Mouse (Mus musculus) MN1 (cell line): ENCODE results near the gene Ccdc62.

Experiments
- DNase-seq: peaks from one replicate; pipeline ENCODE4 v3.0.0-alpha.2; 2016; ENCODE audit warnings: low spot score

Gene Ccdc62

DNA sequence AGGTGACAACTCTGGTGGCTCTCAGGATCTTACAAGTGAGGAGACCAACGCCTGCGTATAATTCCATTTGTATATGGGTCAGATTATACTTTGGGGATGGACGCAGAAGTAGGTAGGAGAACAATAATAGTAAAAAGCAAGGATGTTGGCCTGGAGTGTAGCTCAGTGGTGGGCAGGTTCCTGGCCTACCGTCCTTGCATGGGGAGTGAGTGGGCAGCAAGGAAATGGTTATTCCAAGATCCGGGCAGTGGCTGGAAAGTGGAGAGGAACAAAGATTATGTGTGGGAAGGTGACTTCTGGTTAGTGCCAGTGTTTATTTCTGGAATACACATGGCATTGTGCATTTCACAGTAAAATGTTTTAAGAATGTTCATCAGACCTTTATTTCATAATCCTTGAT is 5.5 kb downstream of the Ccdc62 start:
- no peak for DNase-seq

GRCm38 (mm10) chr5:123938479-123938878 is 8.0 kb downstream of the Ccdc62 start:
- no peak for DNase-seq

GRCm38 (mm10) chr5:123946546-123946945 is 16.1 kb downstream of the Ccdc62 start:
- DNase-seq: no peak

GRCm38 (mm10) chr5:123947041-123947761 is 16.7 kb downstream of the Ccdc62 start:
- peak; percentile 43 for DNase-seq

DNA sequence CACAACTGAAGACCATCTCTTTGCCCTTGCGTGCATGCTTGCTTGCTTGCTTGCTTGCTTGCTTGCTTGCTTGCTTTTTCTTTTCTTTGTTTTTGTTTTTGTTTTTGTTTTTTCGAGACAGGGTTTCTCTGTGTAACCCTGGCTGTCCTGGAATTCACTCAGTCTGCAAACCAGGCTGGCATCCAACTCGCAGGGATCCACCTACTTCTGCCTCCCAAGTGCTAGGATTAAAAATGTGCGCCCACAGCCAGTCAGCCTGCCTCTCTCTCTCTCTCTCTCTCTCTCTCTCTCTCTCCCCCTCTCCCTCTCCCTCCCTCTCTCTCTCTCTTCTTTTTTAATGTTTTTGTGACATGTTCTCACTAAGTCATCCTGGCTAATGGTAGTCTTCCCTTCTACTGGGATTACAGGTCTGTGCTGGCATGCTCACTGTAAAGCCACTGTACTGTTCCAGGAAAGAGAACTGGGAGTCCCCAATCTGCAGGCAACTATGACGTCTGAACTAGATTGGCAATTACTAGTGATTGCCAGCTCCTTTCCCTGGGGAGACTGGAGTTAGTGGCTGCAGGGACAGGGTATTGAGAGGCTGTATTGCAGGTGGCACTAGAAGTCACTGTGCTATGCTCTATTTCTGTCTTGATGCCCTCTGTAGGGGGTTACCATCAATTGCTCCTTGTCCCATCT is 22.0 kb downstream of the Ccdc62 start:
- no peak for DNase-seq

GRCm38 (mm10) chr5:123957213-123957612 is 26.7 kb downstream of the Ccdc62 start:
- DNase-seq: no peak

DNA sequence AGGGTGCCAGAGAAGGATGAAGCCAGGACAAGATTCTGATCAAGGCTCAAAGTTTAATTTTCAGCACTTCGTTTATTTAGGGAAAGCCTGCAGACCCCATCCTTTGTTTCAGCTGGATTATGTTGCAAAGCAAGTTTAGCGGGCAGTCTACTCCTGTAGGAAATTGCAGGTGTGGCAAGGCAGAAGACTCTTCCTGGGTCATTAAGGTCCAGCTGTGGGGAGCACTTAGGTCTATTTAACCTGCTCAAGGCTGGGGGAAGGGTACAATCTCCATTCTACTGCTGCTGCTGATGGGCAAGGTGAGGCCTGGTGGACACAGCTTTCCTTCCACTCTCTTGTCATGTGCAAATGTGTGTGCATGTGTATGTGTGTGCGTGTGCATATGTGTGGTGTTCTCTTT is 28.5 kb downstream of the Ccdc62 start:
- no peak for DNase-seq

DNA sequence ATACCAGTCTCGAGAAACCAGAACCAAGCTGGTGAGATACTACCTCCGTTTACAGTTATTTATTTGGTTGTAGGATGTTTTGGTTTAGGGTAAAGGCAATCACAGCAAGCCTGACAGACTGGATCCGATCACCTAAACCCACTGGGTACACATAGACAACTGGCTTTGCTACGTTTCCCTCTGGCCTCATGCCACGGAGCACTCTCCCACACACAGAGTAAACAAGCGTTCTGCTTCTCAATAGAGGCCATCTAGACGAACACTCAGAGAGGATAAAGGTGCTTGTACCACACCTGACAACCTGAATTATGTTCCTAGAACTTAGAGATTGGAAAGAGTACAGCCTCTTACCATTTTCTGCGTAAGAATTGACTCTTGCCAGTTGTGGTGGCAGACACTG is 29.6 kb downstream of the Ccdc62 start:
- DNase-seq: no peak

- DNase-seq: no peak
These were observed 30.6 kb downstream of the Ccdc62 start for GRCm38 (mm10) chr5:123961046-123961445.

- DNase-seq: no peak
These were observed 33.7 kb downstream of the Ccdc62 start for GRCm38 (mm10) chr5:123964208-123964607.

GRCm38 (mm10) chr5:123966759-123967158 is 36.3 kb downstream of the Ccdc62 start:
- DNase-seq: no peak

DNA sequence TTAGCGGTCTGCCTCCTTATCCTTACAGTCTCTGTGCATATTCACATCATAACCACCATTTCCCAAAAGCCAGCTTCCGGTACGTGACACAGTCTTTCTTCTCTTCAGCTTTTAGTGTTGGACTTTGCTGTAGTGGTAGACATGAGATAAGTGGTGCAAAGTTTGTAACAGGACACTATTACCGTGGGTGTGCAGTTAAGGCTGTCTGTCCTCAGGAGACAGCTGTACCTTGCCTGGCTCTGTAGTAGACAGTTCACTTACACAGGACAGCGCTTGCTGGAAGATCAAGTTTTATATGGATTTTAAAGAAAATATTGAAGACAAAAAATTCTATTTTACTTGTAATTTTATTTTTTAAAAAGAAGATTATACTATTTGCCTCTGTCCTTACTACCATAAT is 38.0 kb downstream of the Ccdc62 start:
- no peak for DNase-seq

- DNase-seq: no peak
These were observed 38.7 kb downstream of the Ccdc62 start for GRCm38 (mm10) chr5:123969216-123969615.

DNA sequence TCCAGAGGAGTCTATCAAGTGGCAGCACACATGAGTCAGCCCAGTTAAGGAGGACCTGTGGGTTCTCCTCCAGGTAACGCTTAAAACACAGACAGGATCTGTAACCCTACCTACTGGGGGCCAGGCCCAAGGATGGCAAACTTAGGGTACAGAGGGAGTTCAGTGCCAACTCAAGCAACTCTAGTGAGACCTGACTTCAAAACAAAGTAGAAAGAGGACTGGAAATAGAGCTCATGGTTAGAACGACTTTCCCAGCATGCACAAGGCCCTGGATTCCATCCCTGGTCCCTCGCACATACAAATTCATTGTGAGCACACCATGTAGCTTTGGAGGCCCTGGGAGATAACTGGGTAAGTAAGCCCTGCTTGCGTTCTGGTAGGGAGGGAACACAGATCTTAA is 40.1 kb downstream of the Ccdc62 start:
- no peak for DNase-seq

GRCm38 (mm10) chr5:123972453-123972852 is 42.0 kb downstream of the Ccdc62 start:
- DNase-seq: no peak

DNA sequence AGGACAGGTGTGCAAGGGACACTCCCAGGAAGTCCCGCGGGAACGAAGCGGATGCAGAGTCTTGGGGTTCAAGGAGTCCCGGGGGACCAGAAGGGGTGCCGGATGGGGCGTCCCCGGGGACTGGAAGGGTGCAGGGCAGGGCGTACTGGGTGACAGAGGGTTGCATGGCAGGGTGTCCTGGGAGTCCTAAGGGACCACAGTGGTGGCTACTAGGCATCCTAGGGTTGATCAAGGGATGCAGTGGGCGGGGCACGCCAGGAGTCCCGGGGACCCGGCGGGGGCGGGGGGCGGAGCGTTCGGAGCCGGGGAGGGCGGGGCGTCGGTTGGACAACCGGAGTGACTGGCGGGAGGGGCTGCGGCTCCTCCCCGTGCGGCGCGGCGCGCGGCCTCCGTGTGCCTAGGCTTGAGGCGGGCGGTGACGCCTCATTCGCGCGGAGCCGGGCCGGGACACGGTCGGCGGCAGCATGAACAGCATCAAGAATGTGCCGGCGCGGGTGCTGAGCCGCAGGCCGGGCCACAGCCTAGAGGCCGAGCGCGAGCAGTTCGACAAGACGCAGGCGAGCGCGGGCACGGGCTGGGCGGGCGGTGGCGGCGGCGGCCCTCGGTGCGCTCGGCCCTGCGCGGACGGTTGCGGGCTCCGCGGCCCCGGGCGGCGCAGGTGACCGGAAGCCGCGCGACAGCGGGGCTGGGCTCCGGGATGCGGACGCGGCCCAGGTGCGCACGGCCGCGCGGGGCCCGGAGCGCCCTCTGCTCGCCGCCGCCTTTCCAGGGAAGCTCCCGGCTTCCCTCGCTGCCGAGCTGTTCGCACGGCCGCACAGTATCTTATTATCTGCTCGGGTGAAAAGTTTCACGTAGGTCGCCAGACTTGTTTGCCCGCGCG is 43.1 kb downstream of the Ccdc62 start, which contains the start of gene Hip1r:
Gene Hip1r (plus strand): TSS at position 330 of the 880 bp plus-strand sequence.
- DNase-seq: peak; percentile 68

DNA sequence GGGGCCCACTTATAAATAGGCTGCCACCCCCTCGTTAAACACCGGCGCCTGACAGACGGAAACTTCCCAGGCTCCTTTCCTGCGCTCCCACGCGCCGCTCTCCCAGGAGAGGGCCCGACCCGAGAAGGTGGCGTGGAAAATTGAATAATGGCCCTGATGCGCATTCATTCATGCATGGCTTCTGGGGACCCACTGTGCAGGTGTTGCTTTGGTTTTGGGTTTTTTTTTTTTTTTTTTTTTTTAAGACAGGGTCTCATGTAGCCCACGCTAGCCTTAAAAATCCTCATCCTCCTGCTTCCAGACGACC is 43.7 kb downstream of the Ccdc62 start:
- DNase-seq: no peak

- peak; percentile 39 for DNase-seq
These were observed 44.2 kb downstream of the Ccdc62 start for GRCm38 (mm10) chr5:123974616-123975111.

GRCm38 (mm10) chr5:123975668-123976180 is 45.2 kb downstream of the Ccdc62 start:
- peak; percentile 72 for DNase-seq

- DNase-seq: no peak
These were observed 46.8 kb downstream of the Ccdc62 start for GRCm38 (mm10) chr5:123977231-123977630.

GRCm38 (mm10) chr5:123978131-123978530 is 47.7 kb downstream of the Ccdc62 start:
- no peak for DNase-seq

- no peak for DNase-seq
These were observed 48.9 kb downstream of the Ccdc62 start for GRCm38 (mm10) chr5:123979221-123979979.
